Mouse (Mus musculus) cerebellum, adult 2 months (tissue): ENCODE results near the gene Map3k14. TPM values are rescaled to one million over a fixed set of nuclear protein-coding genes. Genes with fewer than 3 reads are reported as not detected.

Source experiments
- DNase-seq, 2 experiments: peaks; one replicate each; pipeline ENCODE4 v3.0.0; 2021
- H3K27ac ChIP-seq: fragments of 200-500 bp; 2 replicates; pipeline ENCODE4 v1.5.1; 2012; ENCODE audit warnings: low read length, control low read depth, inconsistent platforms; ENCODE audit not compliant: insufficient read depth
- H3K27me3 ChIP-seq: fragments of 200-500 bp; 2 replicates; pipeline ENCODE4 v1.6.1; 2012; ENCODE audit warnings: inconsistent platforms, mild to moderate bottlenecking, low read length, moderate library complexity; ENCODE audit not compliant: control insufficient read depth, insufficient read depth
- H3K4me1 ChIP-seq: fragments of 200-500 bp; 2 replicates; pipeline ENCODE4 v1.6.1; 2011; ENCODE audit warnings: low read length; ENCODE audit not compliant: control insufficient read depth, insufficient read depth
- H3K4me3 ChIP-seq: fragments of 200-500 bp; replicated peaks from 2 replicates; pipeline ENCODE3; 2011; ENCODE audit warnings: mild to moderate bottlenecking, low read depth, low read length, control low read depth; ENCODE audit not compliant: insufficient read depth
- CTCF ChIP-seq: fragments of 200-500 bp; IDR thresholded peaks from 2 replicates; pipeline ENCODE4 v1.5.1; 2011; ENCODE audit warnings: low read depth, mild to moderate bottlenecking, control low read depth, low read length, moderate library complexity, borderline replicate concordance; ENCODE audit not compliant: insufficient read depth
- POLR2A ChIP-seq: fragments of 200-500 bp; IDR thresholded peaks from 2 replicates; pipeline ENCODE4 v1.6.1; 2011; ENCODE audit warnings: low read length, control low read depth, borderline replicate concordance; ENCODE audit not compliant: insufficient read depth
- WGBS: fragments of 180-500 bp; shearing (Covaris S2); methylation state at CpG from one replicate; pipeline ENCODE4 v1.1.7; 2018; 5-methylcytosine and 5-hydroxymethylcytosine counted together
- polyA plus RNA-seq: library from polyadenylated mRNA; depleted of rRNA; stranded (reverse); fragments of >200 nt; gene quantifications from 2 replicates; pipeline ENCODE4 v1.2.3, GENCODE M21; 2012

Gene Map3k14
- polyA plus RNA-seq, 1 experiment, result 6.0 TPM

- TF ChIP-seq CTCF, result no peak
- TF ChIP-seq POLR2A, result no peak
- DNase-seq, result no peak
- Histone ChIP-seq H3K4me1 (peaks cover 31% of the 10 kb centered on the region), H3K27ac (no peak overlapping the region), H3K4me3 (no peak overlapping the region), H3K27me3 (no peaks in the 10 kb centered on the region)
- WGBS, result 68% methylated on average over 6 of the region's 6 CpGs
These were observed 17.8 kb downstream of the Map3k14 start for GRCm38 (mm10) chr11:103249509-103249908.

GRCm38 (mm10) chr11:103248837-103249236 lies 18.4 kb downstream of the Map3k14 start:
- TF ChIP-seq POLR2A, result no peak
- TF ChIP-seq CTCF, result no peak
- no peaks in the 10 kb centered on the region for H3K27me3 ChIP-seq
- WGBS, result 92% methylated on average over 5 of the region's 5 CpGs

GRCm38 (mm10) chr11:103247504-103248177 lies 19.6 kb downstream of the Map3k14 start:
- DNase-seq, result peak; percentile 57
- no peak overlapping the region for H3K4me3 ChIP-seq
- H3K27ac ChIP-seq, result no peak overlapping the region
- no peaks in the 10 kb centered on the region for H3K27me3 ChIP-seq
- peaks cover 34% of the 10 kb centered on the region for H3K4me1 ChIP-seq
- WGBS, result 61% methylated on average over 11 of the region's 11 CpGs
- no peak for TF ChIP-seq POLR2A

More at GRCm38 (mm10) chr11:103248837-103249236, 18.4 kb downstream of the Map3k14 start:
- H3K4me1 ChIP-seq, result peaks cover 34% of the 10 kb centered on the region
- DNase-seq, result no peak
- H3K4me3 ChIP-seq, result no peak overlapping the region
- no peak overlapping the region for H3K27ac ChIP-seq

GRCm38 (mm10) chr11:103246731-103247290 lies 20.5 kb downstream of the Map3k14 start:
- H3K27ac ChIP-seq, result peak overlapping the region; percentile 36; the same call in 1 of the 2 replicates
- H3K4me3 ChIP-seq, result no peak overlapping the region
- no peak for TF ChIP-seq POLR2A
- no peak for TF ChIP-seq CTCF
- no peak for DNase-seq
- no peaks in the 10 kb centered on the region for H3K27me3 ChIP-seq
- H3K4me1 ChIP-seq, result peaks cover 34% of the 10 kb centered on the region
- 22% methylated on average over 4 of the region's 4 CpGs for WGBS

- Histone ChIP-seq H3K27ac (peak overlapping the region; percentile 36; the same call in 1 of the 2 replicates), H3K4me1 (peaks cover 35% of the 10 kb centered on the region), H3K27me3 (no peaks in the 10 kb centered on the region), H3K4me3 (no peak overlapping the region)
- DNase-seq, result peak; percentile 56 to 58
- TF ChIP-seq POLR2A (no peak), CTCF (no peak)
- 51% methylated on average over 10 of the region's 10 CpGs for WGBS
These were observed 21.1 kb downstream of the Map3k14 start for GRCm38 (mm10) chr11:103246081-103246730.

- Histone ChIP-seq H3K27ac (no peak overlapping the region), H3K27me3 (no peaks in the 10 kb centered on the region), H3K4me1 (peaks cover 41% of the 10 kb centered on the region), H3K4me3 (no peak overlapping the region)
- peak; percentile 59 to 68 for DNase-seq
- no peak for TF ChIP-seq POLR2A
- no peak for TF ChIP-seq CTCF
- WGBS, result 13% methylated on average over 4 of the region's 4 CpGs
These were observed 22.4 kb downstream of the Map3k14 start for GRCm38 (mm10) chr11:103244856-103245255.

GRCm38 (mm10) chr11:103240740-103241139 lies 26.5 kb downstream of the Map3k14 start:
- H3K4me1 ChIP-seq, result peaks cover 21% of the 10 kb centered on the region
- H3K4me3 ChIP-seq, result no peak overlapping the region

More at GRCm38 (mm10) chr11:103240740-103241139, 26.5 kb downstream of the Map3k14 start:
- WGBS, result 22% methylated on average over 7 of the region's 7 CpGs
- TF ChIP-seq POLR2A, result no peak
- no peak for TF ChIP-seq CTCF
- DNase-seq, result no peak
- Histone ChIP-seq H3K27me3 (no peaks in the 10 kb centered on the region), H3K27ac (no peak overlapping the region)
